Mouse (Mus musculus): Measurements from ENCODE around the gene Arfgap2. TPM values are rescaled to one million over a fixed set of nuclear protein-coding genes. Genes with fewer than 3 reads are reported as not detected.

Gene Arfgap2
- polyA plus RNA-seq, 3 experiments from 2014 or later, result 73.7 to 97.8 (median 96.2) TPM

DNA sequence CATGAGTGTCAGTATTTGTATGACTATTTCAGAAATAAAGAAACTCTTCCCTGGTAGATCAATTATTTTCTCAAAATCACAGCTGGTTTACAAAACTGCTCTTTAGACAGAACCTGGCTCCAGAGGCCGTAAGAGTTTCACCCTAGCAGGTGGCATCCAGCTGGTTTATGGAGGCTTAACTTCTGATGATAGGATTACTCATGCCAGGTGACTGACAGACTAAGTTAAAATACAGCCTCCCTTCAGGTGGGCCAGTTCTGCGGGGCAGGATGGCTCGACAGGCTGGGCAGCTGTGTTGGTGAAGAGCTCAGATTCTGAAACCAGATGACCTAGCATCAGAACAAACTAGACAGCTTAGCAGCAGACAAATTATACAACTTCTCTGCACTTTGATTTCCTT lies 44.8 kb downstream of the Arfgap2 start:
- ATAC-seq, result no peak

GRCm38 (mm10) chr2:91312578-91313311 lies 48.0 kb downstream of the Arfgap2 start:
- no peak for ATAC-seq

GRCm38 (mm10) chr2:91314184-91314583 lies 49.4 kb downstream of the Arfgap2 start:
- ATAC-seq, result no peak

DNA sequence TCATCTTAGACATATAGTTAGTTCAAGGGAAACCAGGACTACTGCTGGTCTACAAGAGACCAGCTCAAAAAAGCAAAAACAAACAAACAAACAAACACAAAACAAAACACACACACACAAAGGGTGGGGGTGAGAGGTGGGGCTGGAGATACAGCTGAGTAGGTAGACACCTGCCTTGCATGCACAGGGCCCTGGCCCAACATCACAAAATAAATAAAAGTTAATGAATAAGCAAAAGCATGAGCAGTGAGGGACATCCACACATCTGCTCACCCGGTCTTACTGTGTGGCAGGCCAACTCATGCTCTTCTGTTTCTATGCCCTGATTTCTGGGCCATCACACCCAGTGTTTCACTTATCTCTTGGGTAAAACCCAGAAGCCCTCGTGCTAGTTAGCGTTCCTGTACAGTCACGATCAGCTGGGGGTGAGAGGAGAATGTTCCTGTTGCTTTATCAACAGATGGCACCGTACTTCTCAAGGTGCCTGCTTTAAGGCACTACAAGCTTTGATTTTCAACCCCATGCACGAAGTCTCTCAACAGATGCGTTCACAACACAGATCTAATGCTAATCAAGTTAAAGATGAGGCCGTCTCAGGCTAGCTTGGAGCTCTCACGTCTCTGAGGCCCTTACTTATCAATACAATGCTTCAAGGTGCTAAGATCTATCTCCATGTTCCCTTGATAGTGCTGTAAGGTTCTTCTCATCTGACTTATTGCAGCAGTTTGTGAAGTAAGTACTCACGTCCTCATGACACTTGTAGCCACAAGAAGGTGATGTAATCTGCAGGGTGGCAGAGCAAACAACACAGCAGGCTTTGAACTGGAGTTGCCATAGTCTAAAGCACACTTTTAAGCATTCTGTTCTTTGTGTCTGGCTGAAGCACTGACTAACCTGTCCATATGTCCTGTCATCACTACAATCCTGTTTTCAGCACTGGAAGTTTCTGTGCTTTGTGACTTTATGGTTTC lies 56.1 kb downstream of the Arfgap2 start:
- ATAC-seq, result no peak

- ATAC-seq, result no peak
These were observed 57.1 kb downstream of the Arfgap2 start for GRCm38 (mm10) chr2:91321923-91322322.

GRCm38 (mm10) chr2:91322490-91322889 lies 57.7 kb downstream of the Arfgap2 start:
- ATAC-seq, result no peak

GRCm38 (mm10) chr2:91324346-91324745 lies 59.6 kb downstream of the Arfgap2 start:
- ATAC-seq, result no peak

DNA sequence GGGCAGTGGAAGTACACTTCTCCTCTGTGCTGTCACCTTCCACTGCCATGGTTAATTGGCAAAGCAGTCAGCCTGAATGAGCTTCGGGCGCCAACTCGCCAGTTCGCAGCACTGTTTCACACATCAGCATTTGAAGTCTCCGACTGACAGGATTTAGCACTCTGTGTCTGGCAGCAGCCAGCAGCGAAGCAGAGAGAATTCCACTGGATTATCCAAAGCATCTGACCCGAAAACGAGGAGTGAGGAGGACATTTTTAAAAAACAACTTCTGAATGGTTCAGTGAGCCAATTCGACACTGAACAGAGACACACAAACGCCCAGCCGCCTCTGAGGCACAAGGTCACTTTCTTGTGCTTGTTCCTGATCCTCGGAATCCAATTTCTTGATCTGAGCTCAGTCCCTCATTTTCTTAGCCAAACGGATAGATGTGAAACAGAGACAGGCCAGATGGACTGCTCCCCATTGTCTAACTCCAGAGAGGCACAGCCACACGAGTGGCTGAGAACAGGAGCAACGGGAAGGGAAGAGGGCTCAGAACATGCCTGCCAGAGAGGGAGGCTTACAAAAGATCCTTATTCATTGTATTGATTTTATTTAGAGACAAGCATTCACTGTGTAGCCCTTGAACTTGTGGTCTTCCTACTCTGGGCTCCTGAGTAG lies 60.1 kb downstream of the Arfgap2 start:
- ATAC-seq, result no peak

Other genes starting within 250 kb of the Arfgap2 start
- gene Rapsn, start 229.4 kb upstream of the Arfgap2 start, polyA plus RNA-seq (2017; shearing (Covaris generic)), result 1 to 10 TPM; 2.0 to 4.7 (median 4.6) TPM
- gene Psmc3, start 211.0 kb upstream of the Arfgap2 start, polyA plus RNA-seq (2017; shearing (Covaris generic)), result 100 to 1,000 TPM; 197 to 219 (median 204) TPM
- 10 to 100 TPM; 18.5 to 28.5 (median 23.3) TPM for gene Slc39a13, start 194.6 kb upstream of the Arfgap2 start, polyA plus RNA-seq (2017; shearing (Covaris generic))
- under 1 TPM in 1 of 3 experiments, not detected in 2; 0.68 TPM for gene Spi1, start 182.6 kb upstream of the Arfgap2 start, polyA plus RNA-seq (2017; shearing (Covaris generic))
- not detected for gene Mybpc3, start 146.8 kb upstream of the Arfgap2 start, polyA plus RNA-seq (2017; shearing (Covaris generic))
- 10 to 100 TPM; 58.0 to 78.6 (median 69.2) TPM for gene Madd, start 81.1 kb upstream of the Arfgap2 start, polyA plus RNA-seq (2017; shearing (Covaris generic))
- gene Nr1h3, start 62.1 kb upstream of the Arfgap2 start, polyA plus RNA-seq (2017; shearing (Covaris generic)), result 1 to 10 TPM in 2 of 3 experiments, under 1 TPM in 1; 0.33 to 2.8 (median 1.4) TPM
- 10 to 100 TPM; 13.3 to 18.2 (median 15.0) TPM for gene Acp2, start 62.1 kb upstream of the Arfgap2 start, polyA plus RNA-seq (2017; shearing (Covaris generic))
- 10 to 100 TPM; 56.2 to 82.8 (median 75.2) TPM for gene Ddb2, start 28.0 kb upstream of the Arfgap2 start, polyA plus RNA-seq (2017; shearing (Covaris generic))
- gene Pacsin3, start 9.0 kb upstream of the Arfgap2 start, polyA plus RNA-seq (2017; shearing (Covaris generic)), result under 1 TPM in 1 of 3 experiments, not detected in 2; 0.98 TPM
- 10 to 100 TPM; 21.0 to 50.3 (median 48.7) TPM for gene 1110051M20Rik, start 179.7 kb downstream of the Arfgap2 start, polyA plus RNA-seq (2017; shearing (Covaris generic))
- under 1 TPM in 2 of 3 experiments, not detected in 1; 0.13 to 0.17 TPM for gene Lrp4, start 192.5 kb downstream of the Arfgap2 start, polyA plus RNA-seq (2017; shearing (Covaris generic))

All from inflammation-experienced regulatory T-cells, adult 6 months (primary cell).